Mouse (Mus musculus): ENCODE data around the gene Plekho2.
A peak's percentile ranks its signal among the peaks of the same experiment; 100 is the strongest.

Plekho2 gene

DNA sequence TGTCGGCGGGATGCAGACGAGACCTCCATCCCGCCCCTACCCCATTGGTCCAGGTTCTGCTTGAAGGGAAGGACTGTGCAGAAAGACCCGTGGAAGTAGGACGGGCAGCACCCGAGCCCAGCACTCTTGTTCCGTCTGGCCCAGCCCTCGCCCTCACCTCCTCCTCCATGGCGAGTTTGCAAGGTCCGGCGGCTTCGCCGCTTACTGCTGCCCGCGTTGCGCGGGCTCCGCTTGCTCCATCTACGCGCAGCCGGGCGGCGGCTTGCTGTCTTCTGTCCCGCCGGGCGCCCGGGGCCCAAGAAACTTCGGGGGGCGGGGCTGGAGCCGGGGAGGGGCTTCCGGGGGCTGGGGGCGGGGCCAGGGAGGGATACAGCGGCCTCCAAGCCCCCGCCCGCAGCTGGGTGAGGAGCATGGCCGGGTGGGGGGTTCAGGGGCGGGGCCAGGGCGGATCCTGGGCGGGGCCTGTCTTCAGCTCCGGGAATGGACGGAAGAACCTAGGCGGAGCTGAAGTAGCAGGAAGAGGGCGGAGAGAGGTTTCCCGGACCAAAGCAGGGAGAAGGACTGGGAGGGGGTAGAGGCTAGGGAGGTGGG, at the start of gene Plekho2:
TSS of gene Plekho2 (minus strand) at position 260 of the 591 bp plus-strand sequence.
- peak; percentile 95 for DNase-seq

DNA sequence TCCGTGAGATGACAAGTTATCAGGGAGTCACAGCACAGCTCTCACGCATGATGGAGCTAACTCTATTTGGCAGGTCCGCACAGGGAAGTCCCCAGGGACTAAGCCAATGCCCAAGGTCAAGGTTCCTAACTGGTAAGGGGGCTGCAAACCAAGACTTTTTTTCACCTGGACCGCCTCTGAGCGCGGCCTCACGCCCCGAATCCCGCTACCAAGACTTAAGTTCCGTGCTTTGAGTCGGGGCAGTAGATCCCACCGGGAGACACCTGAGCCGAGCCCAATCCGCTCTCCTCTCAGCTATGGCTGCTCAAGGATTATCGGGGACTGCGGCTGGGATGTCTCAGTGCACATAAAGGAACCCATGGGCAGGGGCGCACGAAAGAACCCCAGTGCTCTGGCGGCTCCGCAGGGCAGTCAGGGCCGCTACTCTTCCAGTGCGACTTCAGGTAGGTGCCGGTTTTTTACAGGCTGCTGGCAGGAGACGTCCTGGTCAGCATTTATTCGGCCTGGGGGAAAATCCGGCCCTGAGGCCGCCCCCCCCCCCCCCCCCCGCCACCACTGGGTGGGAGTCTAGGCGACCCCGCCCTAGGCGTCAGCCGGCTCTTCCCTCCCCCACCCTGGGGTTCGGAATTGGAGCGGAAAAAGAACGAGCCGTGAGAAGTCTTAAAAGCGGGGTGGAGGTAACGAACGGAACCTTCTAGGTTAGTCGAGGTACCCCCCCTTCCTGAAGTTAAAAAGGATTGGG, 49.4 kb upstream of the Plekho2 start, which contains the start of gene Rbpms2:
TSS of gene Rbpms2 (plus strand) at position 624 of the 742 bp plus-strand sequence.
- DNase-seq, result peak; percentile 45

DNA sequence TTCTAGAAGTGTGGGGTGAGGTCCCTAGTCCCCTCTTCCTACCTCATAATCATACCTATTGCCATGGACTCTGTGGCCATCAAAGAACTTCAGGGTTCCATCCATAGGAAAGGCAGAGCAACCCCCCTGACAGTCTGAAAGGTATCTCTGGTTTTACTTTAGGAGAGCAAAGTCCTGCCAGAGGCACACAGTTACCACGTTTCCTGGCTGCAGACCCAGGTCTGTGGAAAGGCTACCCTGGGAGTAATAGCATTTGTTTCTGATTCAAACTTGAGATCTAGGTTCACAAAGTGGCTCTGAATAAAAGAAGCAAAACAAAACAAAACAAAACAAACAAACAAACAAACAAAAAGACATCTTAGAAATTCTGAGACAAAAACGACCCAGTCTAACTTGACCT, 44.4 kb upstream of the Plekho2 start:
- DNase-seq, result no peak

DNA sequence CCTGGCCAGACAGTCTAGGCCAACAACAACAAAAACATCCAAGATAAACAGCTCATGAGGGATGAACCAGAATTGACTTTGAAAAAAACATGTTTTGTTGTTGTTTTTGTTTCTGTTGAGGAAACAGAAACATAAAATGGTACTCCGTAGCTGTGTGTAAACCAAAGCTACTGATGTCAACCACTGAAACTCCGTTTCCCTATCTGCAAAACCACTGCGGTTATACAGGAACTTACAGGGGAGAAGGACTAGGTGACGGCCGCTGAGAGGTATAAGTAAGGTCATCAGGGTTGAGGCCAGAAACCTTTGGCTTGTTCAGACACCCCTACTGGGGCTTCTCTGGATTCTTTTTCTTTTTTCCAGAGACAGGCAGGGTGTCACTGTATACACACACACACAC, 43.0 kb upstream of the Plekho2 start:
- DNase-seq, result no peak

DNA sequence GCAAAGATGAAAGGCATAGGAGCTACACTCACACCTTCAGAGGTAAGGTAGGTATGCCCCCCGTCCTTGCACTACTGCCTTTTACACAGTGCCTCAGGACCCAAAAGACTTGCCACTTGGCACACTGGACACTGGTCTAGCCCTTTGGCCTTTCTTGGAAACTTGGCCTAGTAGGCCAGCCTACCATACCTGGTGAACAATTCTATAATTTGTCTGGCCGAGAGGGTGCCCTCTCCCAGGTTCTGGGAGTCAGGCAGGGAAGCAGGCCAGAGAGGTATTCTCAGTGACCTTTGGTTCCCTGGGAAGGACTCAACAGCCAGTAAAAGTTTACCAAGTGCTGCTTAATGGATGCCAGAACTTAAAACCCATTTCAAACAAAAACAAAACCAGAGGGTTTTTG, 41.8 kb upstream of the Plekho2 start:
- no peak for DNase-seq

DNA sequence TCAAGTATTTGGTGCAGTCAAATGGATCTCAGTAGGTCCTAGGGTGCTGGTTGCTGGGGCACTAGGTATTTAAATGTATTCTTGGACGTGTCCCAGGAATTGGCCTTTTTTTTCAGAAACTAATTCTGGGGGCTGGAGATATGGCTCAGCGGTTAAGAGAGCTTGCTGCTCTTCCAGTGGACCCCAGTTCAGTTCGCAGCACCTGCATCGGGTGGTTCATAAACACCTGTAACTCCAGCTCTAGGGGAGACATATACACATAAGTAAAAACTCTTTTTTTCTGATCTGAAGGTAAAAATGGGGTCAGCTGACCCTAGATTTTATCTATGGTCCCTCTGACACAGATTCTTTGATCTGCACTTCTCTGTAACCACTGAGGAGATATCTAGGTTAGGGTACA, 41.4 kb upstream of the Plekho2 start:
- DNase-seq, result peak; percentile 53

DNA sequence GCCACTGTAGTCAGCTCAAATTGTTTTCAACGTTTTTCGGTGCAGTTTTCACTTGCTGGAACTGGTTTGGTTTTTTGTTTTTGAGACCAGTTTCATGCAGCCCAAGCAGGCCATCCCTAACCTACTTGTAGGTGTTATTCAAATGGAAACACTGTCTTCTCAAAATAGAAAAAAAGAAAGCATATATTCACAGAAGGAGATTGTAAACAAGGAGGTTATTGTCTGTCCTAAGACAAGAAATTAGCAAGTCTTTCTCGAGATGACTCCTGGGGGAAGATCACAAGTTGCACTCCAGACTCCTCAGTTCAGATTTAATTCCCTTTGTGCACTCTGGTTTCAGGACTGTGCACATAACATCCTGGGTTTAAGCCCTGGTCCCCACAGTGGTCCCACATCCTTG, 39.5 kb upstream of the Plekho2 start:
- DNase-seq, result no peak

DNA sequence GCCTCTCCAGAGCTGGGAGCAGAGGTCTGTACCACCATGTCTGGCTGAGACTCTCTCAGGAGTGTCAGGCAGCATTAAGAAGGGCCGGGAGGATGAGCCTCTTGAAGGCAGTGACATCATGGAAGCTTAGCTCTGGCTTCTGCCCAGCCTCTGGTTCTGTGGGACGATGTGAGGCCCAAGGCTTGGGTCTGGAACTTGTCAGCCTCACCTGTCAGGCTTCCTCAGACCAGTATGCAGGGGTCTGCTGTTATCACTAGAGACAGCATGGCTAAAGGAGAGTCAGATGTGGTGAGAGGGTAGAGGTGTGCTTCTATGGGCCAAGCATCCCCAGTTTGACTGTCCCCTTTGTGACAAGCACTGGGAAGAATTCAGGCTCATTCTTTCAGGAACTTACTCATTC, 33.3 kb upstream of the Plekho2 start:
- no peak for DNase-seq

DNA sequence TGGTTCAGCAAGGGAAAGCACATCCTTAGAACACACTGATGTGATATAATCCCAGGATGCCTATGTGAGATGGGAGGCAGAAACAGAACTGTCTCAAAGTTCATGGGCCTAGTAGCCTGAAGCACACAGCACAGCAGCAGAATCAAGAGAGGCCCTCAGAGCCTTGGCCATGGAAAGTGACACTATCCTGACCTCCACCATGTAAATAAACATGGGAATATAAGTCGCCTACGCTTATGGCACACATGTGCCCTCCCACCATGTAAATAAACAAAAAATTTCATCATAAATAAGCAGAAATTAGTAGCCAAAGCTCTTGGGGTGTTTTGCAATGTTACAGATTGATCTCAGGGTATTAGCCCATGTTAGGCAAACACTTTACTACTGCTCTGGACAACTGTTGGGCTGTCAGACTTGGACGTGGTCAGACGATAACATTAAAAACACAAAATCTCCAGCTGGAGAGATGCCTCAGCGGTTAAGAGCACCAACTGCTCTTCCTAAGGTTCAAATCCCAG, 32.2 kb upstream of the Plekho2 start:
- DNase-seq, result no peak

DNA sequence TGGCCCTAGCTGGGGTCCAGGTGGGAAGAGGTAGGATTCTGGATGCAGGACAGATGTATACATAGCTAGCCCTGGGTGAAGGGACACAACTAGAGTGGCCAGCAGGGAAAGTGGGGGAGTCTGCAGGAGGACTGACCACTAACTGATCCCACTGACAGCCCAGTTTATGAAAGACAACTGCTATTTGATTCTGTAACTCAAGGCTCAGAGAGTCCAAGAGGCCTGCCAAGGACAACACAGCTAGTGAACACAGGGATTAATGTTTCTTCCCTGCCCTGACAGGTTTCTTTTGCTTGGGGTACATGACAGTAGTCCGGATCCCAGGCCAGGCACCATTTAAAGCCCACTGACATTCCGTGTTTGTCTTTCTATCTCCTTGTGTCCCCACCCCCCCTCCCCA, 27.3 kb upstream of the Plekho2 start:
- no peak for DNase-seq

DNA sequence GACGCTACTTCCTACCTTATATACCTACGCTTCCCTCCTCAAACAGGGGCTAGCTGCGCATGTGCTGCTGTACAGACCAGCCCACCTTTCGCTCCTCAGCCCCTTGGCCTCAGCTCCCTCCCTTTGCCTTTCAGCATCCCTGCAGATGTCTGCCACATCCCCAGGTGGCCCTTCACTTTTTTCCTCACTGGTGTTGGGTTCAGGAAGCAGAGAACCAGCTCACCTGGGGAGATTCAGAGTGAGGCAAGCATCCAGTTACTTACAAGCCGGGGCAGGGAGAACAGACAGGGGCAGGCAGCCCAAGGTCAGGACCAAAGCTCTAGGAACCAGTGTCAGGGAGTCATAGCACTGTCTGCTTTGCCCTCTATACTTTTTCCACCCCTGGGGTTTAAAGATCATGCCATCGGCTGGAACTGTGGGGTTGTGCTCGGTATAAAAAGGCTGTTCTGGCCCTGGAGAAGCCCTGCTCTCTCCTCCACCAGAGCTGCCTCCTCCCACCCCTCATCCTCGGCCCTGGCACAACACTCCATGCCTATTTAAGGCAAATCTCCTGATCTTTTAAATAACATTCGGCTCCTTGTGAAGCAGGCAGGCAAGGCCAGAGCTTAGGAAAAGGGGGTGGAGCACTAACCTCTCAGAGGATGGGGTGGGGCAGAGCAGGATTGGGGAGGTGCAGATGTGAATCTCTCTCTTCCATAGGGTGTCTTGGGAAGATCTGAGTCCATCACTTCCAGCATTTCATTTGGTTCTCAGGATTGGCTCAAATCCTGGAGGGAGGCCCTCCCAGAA, 26.7 kb upstream of the Plekho2 start:
- DNase-seq, result no peak

DNA sequence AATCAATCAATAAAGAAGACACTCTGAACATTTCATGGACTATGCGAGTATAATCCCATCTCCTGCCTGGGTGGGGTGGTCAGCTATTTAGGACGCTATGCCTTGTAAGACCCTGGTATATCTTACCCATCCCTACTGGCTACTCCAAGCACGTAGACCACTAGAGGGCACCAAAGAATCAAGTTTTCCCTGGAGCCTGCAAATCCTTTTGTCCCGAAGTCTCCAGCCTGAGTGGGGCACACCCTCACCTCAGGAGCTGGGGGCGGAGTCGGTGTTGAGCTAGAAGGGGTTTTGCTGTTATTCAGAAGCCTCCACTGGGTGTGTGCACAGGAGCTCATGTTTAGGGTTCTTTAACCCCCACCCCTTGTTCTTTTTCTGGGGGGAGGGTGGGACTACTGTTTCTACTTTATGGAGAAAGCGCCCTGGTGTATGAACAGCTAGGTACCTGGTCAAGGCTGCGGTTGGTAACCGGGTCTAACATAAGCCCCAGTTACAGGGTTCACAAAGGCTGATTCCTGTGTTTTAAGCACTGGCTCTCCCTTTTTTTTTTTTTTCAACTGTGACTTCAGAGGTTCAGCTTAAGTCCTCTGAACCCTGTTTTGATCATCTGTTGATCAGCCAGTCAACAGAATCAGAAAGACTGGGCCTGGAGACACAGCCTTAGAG, 25.8 kb upstream of the Plekho2 start:
- peak; percentile 63 for DNase-seq

DNA sequence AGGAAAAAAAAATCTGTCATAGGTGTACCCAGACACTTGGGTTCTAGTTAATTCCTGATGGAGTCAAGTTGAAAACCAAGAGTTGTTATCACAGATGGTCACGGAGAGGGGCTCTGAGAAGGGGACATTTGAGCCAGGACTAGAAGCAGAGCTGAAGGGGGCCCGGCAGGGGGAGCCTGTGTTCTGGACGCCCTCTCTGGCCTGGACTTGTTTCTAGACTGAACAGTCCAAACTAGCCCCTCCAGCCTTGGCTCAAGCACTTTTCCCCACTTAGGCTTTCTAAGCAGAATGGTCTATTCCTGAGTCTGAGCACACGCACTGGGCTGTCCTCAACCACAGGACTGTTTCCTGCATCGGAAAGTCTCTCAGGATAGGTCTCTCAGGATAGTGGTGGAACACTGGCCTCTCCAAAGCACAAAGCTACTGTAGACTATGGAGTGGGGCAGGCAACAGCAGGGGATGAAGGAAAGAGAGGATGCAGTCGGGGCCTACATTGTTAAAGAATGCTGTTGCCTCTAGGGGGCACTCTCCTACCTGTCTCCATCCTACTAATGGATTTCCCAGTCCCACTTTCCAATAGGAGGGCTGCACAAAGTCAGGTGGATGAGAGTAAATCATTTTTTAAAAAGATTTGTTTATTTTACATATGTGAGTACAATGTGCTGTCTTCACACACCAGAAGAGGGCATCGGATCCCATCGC, 23.7 kb upstream of the Plekho2 start:
- DNase-seq, result no peak

DNA sequence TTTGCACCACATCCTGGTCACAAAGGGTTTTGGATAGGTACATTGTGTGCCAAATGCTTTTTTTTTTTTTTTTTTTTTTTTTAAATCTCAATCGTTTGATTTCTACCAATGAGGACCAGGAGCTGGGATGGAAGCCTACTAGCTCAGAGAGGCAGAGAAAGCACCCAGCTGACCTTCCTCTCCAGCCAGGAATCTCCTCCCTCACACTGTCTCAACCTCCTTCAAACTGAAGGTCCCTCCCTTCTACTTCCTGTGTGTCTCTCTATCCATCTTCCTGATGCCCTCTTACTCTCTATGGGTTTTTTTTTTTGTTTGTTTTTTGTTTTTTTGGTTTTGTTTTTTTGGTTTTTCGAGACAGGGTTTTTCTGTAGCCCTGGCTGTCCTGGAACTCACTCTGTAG, 21.1 kb upstream of the Plekho2 start:
- no peak for DNase-seq

DNA sequence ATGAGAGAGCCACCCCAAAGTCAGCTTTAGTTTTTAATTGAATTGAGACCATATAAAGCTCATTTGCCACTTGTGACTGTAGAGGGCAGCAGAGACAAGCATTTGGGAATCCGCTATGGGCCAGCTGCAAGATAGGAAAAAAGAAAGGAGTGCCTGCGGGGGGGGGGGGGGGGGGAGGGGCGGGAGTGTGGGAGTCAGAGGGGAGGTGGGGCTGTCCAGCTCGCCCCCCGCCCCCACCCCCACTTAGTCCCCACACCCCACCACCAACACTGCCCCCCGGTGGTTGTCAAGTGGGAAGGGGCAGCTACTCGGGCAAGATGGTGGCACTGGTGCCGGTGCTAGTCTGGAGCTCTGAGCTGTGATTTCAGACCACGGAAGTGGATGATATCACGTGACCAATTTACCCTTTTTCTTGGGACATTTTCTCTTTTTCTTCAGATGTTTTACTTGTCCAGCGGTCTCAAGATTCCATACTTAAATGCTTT, 19.0 kb upstream of the Plekho2 start:
- DNase-seq, result peak; percentile 57

DNA sequence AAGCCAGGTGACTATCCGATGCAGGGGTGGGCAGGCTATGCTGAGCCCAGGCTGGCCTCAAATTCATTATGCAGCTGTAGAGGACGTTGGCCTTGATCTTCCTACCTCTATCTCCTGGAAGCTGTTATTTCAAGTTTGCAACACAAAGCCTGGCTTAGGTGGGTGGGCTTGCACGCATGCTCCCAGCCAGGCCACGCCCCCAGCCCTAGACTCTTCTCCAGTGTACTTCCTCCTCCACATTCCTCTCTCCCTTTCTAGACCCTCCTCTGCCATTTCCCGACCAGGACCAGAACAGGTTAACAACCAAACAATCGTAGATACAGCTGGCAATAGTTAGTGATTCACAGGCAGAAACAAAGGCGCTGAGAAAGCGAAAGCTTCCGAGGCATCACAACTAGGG, 13.8 kb upstream of the Plekho2 start:
- no peak for DNase-seq

DNA sequence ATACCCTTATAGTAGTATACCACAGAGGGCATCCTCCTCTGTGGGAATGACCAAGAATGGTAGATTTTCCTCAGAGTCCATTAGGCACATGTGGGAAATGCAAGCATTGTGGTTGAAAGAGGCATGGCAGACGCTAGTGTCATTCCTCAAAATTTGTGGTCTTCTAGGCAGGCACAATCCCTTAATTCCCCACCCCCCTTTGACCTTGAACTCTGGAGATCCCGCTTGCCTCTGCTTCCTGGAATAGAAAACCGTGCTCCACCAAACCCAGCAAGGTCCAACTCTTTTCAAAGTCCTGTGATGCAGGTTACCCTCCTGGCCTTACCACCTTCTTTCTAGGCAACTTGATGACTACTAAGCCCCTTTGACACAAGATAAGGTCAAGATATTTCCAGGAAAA, 12.9 kb upstream of the Plekho2 start:
- no peak for DNase-seq

DNA sequence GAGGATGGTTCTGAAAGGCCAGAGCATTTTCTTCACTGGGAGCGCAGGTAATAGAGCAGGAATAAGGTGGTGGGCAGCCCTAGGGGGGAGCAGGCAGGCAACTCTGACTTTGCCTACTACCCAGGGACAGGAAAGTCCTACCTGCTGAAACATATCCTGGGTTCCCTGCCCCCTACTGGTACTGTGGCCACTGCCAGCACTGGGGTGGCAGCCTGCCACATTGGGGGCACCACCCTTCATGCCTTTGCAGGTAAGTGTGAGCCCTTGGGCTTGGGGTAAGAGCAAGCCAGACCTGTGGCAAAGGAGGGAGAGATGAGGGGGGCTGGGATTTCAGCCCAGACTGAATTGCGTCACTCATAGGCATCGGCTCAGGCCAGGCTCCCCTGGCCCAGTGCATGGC, 9.3 kb upstream of the Plekho2 start:
- no peak for DNase-seq

DNA sequence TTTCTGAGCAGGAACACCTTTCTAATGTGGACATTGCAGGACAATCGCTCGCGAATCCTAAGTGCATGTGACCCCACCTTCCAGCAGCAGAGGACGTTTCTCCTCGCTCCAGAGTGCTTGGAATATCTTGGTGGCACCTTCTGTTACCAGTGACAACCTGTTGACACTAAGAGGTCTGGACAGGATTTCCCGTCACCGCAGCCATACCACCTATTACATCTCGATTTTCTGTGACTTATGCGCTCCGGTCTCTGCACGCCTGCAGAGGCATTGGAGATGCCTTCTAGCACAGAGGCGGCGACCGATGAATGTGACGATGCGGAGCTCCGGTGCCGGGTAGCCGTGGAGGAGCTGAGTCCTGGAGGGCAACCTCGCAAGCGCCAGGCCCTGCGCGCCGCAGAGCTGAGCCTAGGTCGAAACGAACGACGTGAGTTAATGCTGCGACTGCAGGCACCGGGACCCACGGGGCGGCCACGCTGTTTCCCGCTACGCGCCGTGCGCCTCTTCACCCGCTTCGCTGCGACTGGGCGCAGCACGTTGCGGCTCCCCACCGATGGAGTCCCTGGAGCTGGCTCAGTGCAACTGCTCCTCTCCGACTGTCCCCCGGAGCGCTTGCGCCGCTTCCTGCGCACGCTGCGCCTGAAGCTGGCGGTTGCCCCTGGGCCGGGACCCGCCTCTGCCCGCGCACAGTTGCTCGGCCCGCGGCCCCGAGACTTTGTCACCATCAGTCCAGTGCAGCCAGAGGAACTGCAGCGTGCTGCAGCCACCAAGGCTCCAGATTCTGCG, 7.9 kb upstream of the Plekho2 start:
- peak; percentile 53 for DNase-seq

DNA sequence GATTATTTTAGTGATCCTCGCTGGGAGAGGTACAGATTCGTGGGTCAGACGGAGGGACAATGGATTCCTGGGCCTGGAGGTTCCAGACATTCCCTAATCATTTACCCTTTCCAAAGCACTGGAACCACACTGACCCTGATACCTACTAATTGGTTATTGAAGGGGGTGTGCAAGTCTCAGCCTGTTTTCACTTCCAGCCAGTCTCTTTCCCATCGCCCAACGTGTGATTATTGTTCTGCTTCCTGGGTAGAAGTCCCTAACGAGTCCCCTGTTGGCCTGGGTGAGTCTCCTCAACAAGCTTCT, 7.4 kb upstream of the Plekho2 start:
- DNase-seq, result no peak

DNA sequence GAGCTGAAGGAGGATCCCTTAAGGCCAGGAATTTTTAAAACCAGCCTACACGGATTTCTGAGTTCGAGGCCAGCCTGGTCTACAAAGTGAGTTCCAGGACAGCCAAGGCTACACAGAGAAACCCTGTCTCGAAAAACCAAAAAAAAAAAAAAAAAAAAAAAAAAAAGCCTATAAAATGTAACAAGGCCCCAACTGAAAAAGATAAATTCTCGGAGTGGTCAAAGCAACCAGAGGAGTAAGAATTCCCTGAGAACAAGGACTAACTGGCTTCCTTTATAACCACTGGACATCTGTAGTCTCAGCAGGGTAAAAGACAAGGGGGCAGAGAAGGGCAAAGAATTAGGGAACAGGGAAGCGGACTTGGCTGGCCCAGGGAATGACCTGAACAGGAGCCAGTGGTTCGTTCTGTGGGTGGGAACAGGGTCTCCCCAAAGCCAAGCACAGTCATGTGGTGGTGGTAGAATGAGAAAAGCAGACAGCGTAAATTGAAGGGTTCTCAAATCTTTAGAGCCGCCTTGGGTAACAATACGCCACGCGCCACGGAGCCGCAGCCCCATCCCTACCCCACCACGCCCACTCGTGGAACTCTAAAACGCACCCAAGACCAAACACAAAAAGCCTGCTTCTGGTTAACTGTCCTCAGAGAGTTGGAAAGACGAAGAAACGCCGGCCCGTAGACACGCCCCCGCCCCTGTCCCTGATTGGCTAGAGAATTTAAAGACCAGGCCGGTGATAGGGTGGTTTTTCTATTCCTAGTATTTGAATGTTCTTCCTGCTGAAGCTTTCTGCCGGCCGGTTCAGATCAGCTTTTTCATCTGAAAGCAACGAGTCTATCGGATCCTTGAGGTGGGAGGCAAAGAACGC, 6.8 kb upstream of the Plekho2 start, which contains the start of gene Pif1:
TSS of gene Pif1 (plus strand) at position 755 of the 864 bp plus-strand sequence.
- DNase-seq, result peak; percentile 90

All from thymus, postnatal 14 days (tissue).